In genomic region chr1:36321829-36322573, GRCm38 (mm10) we compare ENCODE assay signal across 10 mouse cellular contexts. TPM values are rescaled to one million over a fixed set of nuclear protein-coding genes. Genes with fewer than 3 reads are reported as not detected.
A peak's percentile ranks its signal among the peaks of the same experiment; 100 is the strongest.
DNase-seq lines count a peak whose midpoint lies in the region; ATAC-seq lines count a peak whose summit lies in the region.
"Had no signal": no experiment of that assay in that cellular context is flagged by ENCODE, and none has a peak within 500 bp of the region (broad histone marks: within the 10 kb centered on the region; RNA-seq: fewer than 3 reads in every experiment).

No protein-coding gene starts in this region.

- intact Hi-C loops in heart, postnatal 10 days (cut with DNase I): no loop called here

- no peak overlapping the region for H3K4me3 ChIP-seq in kidney, embryonic 15.5 days (replicated peaks)
- no peak overlapping the region for H3K4me3 ChIP-seq in midbrain, embryonic 10.5 days

- no peaks in the 10 kb centered on the region for H3K9me3 ChIP-seq in kidney, embryonic 15.5 days (replicated peaks)
- H3K9me3 ChIP-seq in midbrain, embryonic 10.5 days (replicated peaks): no peaks in the 10 kb centered on the region

- 62% methylated on average over 11 of the region's 11 CpGs for WGBS in kidney, embryonic 15.5 days
- WGBS in midbrain, embryonic 10.5 days: 74% methylated on average over 11 of the region's 11 CpGs

- H3K27ac ChIP-seq in kidney, embryonic 15.5 days: no peak overlapping the region
- H3K27ac ChIP-seq in midbrain, embryonic 10.5 days (replicated peaks): no peak overlapping the region

- H3K9ac ChIP-seq in kidney, embryonic 15.5 days: no peak overlapping the region

- no peak for ATAC-seq in kidney, embryonic 15.5 days (replicated peaks; ENCODE audit: low FRiP score)

- H3K4me1 ChIP-seq in kidney, embryonic 15.5 days: peaks cover 23% of the 10 kb centered on the region
- H3K4me1 ChIP-seq in midbrain, embryonic 10.5 days: peaks cover 10% of the 10 kb centered on the region; the same call in 1 of the 2 replicates

- H3K4me2 ChIP-seq in kidney, embryonic 15.5 days: no peak overlapping the region

- peaks cover 12% of the 10 kb centered on the region; the same call in 1 of the 2 replicates for H3K36me3 ChIP-seq in kidney, embryonic 15.5 days
- peaks cover 13% of the 10 kb centered on the region for H3K36me3 ChIP-seq in midbrain, embryonic 10.5 days

- H3K27me3 ChIP-seq in kidney, embryonic 15.5 days: no peaks in the 10 kb centered on the region
- H3K27me3 ChIP-seq in midbrain, embryonic 10.5 days (ENCODE audit: low read depth, poor library complexity, severe bottlenecking): no peaks in the 10 kb centered on the region

- DNase-seq in kidney, adult 18-20 months: peak; percentile 23
- DNase-seq in CD4-positive helper T cell, adult 2 months (ENCODE audit: low read depth, low spot score): peak; percentile 32
- peak; percentile 43 for DNase-seq in NIH3T3 (ENCODE audit: low read depth)
- DNase-seq in kidney, postnatal 14 days: peak; percentile 37
- no peak for DNase-seq in embryo, embryonic 10.5 days (ENCODE audit: low spot score)
- no peak for DNase-seq in heart, postnatal 10 days
- no peak for DNase-seq in midbrain, embryonic 10.5 days (ENCODE audit: low spot score)
- DNase-seq: heart, postnatal 36 days had no signal

RNA-seq across cellular contexts. Expression of gene Arid5a, which starts 14.5 kb away (rescaled TPM):
- 6.7 and 7.3 TPM in 2 replicates for polyA plus RNA-seq in kidney, embryonic 15.5 days (2015; fragmentation: Nextera tagmentation; extraction: Ambion mirVana)
- total RNA-seq in heart, postnatal 10 days (2021): 10 to 100 TPM; 13.8 to 15.2 TPM
- polyA plus RNA-seq in midbrain, embryonic 10.5 days (2016; fragmentation: Nextera tagmentation; extraction: Ambion mirVana): 3.4 and 4.0 TPM in 2 replicates

RNA-seq across cellular contexts. Expression of gene Kansl3, which starts 47.0 kb away (rescaled TPM):
- polyA plus RNA-seq in kidney, embryonic 15.5 days (2015; fragmentation: Nextera tagmentation; extraction: Ambion mirVana): 44.8 and 49.9 TPM in 2 replicates
- 10 to 100 TPM; 63.2 to 66.8 TPM for total RNA-seq in heart, postnatal 10 days (2021)
- 49.7 and 53.6 TPM in 2 replicates for polyA plus RNA-seq in midbrain, embryonic 10.5 days (2016; fragmentation: Nextera tagmentation; extraction: Ambion mirVana)

RNA-seq across cellular contexts. Expression of gene Neurl3, which starts 47.5 kb away (rescaled TPM):
- polyA plus RNA-seq in kidney, embryonic 15.5 days (2015; fragmentation: Nextera tagmentation; extraction: Ambion mirVana): 16.6 and 17.7 TPM in 2 replicates
- 1 to 10 TPM; 3.2 to 6.1 TPM for total RNA-seq in heart, postnatal 10 days (2021)
- polyA plus RNA-seq in midbrain, embryonic 10.5 days (2016; fragmentation: Nextera tagmentation; extraction: Ambion mirVana): 0.27 and 0.37 TPM in 2 replicates

RNA-seq across cellular contexts. Expression of gene Fer1l5, which starts 50.1 kb away (rescaled TPM):
- 1.0 and 1.5 TPM in 2 replicates for polyA plus RNA-seq in kidney, embryonic 15.5 days (2015; fragmentation: Nextera tagmentation; extraction: Ambion mirVana)
- not detected for total RNA-seq in heart, postnatal 10 days (2021)
- polyA plus RNA-seq in midbrain, embryonic 10.5 days (2016; fragmentation: Nextera tagmentation; extraction: Ambion mirVana): 1.8 and 1.9 TPM in 2 replicates
- total RNA-seq: heart, postnatal 36 days; left cerebral cortex, adult 18-20 months had no signal

Comparison
In these comparisons a context has a peak if more than half of its experiments do, and no peak if none do; other contexts are left out.
1. DNase-seq: peak in kidney, adult 18-20 months (single experiment), CD4-positive helper T cell, adult 2 months (single experiment), NIH3T3 (single experiment) and kidney, postnatal 14 days (single experiment); none in embryo, embryonic 10.5 days (single experiment), heart, postnatal 10 days (0 of 2) and midbrain, embryonic 10.5 days (single experiment).
2. RNA of gene Neurl3, which starts 47.5 kb away (polyA plus RNA-seq): 16.6 to 17.7 TPM in kidney, embryonic 15.5 days; 0.27 to 0.37 TPM in midbrain, embryonic 10.5 days; every median in the first group is over 10 times any median in the second.